Mouse (Mus musculus): ENCODE measurements around the gene Ubac1.
A peak's percentile ranks its signal among the peaks of the same experiment; 100 is the strongest.

Ubac1 gene

DNA sequence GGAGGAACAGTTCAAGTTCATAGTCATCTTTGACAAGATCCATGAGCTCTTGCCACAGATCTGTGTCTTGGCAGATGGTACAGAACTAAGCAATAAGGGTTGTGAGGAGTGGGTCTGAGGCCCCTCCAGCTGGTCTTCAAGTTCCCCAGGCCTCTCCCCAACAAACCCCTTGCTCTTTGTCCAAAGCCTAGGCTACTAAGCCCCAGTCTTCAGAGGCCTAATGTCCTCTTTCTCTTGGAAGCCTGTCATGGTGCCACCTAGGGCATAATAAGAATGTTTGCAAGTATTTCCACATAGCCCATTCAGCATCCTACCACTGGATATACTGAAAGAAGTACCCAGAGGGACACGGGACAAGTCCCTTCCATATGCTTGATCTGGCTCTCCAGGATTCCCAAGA lies 1.1 kb upstream of the Ubac1 start:
- DNase-seq: no peak

DNA sequence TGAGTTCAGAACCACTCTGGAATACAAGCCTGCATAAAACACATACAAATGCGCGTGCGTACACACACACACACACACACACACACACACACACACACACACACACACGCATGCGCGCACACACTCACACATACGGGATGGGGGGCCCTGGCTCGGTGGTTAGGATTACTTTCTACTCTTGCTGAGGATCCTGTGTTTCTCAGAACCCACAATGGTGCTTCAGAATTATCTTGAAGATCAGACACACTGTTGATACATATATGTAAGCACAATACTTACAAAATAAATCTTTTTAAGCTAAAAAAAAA lies 665 bp upstream of the Ubac1 start:
- no peak for DNase-seq

DNA sequence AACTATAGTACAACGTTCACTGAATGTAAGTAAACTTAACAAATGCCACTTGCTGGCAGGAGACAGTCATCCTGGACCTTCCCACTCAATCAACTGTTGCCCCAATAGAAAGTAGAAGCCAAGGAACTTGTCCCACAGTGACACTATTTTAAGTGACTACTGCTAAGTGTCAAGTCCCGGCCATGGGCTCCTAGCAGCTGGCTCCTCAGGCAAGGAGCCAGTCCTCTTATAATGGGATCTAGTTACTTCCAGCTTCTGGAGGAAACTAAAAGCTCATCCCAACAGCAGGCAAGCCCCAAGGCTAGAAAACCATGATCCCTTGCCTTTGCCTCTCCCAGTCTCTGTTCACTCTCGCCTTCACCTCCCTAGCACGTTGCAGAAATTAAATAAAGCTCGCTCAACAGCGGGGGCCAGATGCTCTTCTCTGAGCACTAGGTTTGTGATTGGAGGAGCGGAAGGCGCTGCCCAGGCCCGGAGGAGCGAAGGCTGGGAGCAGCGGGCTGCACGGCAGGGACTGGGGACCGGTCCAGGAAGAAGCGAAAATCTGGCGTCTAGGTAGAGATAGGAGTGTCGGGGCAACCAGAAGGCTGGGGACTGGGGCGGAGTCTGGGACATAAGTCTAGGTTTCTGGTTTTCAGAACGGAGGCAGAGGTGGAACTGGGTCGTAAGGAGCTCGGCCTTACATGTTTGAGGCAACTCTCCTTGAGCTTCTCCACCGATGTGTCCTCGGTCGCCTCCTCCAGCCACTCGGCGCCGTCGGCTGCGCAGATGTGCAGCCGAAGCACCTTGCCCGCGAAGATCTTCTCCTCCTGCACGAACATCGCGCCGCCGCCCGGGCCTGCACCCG lies 610 bp downstream of the Ubac1 start:
- DNase-seq: peak; percentile 61

DNA sequence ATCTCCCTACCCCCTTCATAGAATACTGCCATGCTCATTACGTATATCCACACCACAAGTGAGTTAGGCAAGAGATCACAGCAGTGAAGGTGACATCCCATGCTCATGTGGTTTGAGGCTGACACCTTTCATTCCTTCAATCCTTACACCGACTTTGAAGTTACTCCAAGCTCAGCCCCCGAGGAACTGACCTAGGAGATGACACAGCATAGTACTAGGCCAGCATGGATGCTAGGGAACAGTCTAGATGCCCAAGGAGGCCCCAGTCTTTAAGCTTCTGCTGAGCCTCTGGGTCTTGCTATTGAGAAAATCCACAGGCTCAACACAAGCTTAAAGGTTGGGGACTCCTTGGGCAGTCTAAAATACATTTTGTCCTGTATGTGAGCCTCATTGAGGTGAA lies 1.6 kb downstream of the Ubac1 start:
- DNase-seq: no peak

DNA sequence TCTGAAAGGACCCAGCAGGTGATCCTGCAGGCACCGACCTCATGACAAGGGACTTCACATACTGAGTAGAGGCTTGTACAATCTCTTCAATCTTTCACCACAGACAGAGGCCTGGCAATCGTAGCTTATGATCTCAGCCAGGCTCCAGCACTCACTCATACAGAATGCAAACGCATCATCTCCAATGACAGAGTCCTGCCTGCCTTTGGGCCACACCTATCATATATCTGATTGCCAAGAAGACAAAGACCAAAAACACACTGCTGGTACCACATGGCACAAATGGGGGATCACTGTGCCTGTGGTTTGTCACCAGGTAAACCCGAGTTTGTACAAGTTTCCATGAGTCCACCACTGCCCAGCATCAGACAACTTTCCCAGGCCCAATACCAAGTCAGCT lies 4.2 kb downstream of the Ubac1 start:
- no peak for DNase-seq

DNA sequence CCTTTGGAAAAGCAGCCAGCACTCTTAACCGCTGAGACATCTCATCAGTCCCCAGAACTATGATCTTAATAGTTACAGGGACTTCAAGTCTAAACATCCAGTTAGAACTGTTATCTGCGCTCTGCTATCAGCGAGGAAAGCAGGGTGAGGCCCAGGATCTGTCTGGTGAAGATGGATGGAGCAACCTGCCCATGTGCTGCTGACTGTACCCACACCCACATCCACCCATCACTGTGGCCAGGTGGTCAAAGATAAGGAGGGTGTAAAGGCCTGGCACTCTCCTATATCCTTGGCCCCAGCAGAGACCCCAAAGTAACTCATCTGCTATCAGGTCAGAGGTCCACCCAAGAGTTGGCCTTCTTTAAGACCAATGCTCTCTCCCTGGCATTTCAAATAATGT lies 7.9 kb downstream of the Ubac1 start:
- no peak for DNase-seq

DNA sequence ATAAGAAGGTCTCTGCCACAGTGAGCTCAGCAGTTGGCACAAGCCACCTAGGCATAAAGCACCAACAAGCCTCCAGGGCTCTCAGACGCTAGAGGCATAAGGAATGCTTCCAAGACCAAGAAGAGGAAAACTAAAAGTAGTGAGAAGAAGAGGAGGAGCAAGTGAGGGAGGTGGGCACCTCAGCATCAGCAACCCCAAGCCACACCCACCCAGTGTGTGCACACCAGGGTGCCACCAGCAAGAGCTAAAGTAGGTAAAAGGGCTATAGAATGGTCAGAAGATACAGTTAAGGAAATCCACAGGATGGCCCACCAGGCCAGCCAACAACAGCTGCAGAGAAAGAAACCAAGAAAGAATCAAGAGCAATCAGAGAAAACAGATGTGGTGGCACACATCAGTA lies 10.1 kb downstream of the Ubac1 start:
- no peak for DNase-seq

DNA sequence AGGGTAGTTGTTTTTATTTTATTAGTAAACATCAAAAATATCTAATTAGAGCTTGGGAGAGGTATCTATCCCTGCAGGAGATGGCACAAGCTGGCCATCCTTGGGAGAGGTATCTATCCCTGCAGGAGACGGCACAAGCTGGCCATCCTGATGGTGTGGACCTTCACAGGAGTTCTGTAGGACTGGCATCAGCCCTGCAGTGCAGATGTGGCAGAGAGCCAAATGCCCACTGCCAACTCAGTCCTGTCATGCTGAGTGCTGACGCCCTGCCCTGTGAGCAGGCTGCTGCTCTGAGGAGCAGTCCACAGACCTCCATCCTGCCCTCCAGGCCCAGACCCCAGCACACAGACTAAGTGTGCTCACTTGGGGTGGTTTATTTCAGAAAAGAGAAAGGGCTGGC lies 19.5 kb downstream of the Ubac1 start:
- DNase-seq: no peak

DNA sequence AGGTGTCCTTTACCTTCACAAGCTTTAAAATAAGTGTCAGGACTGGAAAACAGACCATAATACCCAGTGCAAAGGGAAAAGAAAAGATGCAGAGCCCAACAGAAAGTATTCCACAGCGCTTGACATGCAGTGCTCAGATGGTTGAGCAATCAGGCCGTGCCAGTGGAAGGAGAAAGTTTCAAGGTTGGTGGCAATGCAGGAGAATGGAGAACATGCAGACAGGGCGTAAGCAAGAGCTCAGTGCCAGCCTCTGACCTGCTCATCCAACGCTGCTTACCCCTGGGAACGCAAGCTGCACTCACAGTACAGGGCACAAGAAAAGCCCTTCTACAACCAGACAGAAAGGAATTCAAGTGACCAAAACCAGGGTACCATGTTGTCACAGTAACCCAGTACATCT lies 20.4 kb downstream of the Ubac1 start:
- no peak for DNase-seq

DNA sequence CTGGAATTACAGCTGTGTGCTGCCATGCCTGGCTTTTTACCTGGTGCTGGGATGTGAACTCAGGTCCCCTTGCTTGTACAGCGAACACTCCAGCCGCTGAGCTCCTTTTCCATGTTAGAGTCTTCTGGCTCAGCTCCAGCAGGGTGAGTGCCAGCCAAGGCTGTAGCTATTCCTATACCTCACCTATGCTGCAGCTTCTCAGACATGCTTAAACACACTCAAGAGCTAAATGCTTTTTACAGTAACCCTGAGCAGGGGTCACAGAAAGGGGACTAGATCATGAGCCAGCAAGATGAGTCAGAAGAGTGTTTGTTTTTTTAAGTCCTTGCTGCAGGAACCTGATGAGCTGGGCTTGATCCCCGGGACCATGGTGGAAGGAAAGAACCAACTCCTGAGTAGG lies 23.8 kb downstream of the Ubac1 start:
- no peak for DNase-seq

DNA sequence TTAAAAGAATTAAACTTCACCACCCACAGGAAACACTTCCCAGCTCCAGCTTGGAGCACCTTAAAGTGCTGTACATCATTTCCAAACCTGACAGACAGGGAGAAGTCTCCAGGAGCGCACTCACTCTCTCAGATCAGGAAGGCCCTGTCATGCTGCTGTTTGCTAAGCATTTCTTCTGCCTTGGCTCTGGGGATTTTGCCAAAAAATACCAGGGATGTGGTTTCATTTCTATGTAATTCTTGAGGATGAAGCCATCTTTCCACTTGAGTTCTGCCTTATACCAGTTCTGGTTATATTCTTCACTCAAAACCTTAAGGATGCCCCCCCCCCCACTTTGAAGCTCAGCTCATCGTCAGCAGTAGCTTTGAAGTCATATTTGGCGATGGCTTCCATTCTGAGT lies 26.8 kb downstream of the Ubac1 start:
- DNase-seq: no peak

DNA sequence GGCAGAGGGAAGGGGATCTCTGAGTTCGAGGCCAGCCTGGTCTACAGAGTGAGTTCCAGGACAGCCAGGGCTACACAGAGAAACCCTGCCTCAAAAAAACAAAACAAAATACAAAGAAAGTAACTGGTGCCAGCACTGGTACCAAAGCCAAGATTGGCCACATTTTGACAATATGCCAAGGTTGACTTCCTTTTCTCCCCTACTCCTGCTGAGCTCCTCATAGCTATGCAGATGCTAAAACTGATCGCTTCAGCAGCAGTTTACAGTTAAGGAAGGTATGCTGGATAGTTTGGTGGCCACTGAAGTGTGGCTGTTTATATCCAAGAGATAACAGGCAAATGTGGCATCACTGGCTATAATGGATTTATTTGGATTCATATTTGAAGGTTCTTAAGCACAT lies 29.3 kb downstream of the Ubac1 start:
- DNase-seq: no peak

DNA sequence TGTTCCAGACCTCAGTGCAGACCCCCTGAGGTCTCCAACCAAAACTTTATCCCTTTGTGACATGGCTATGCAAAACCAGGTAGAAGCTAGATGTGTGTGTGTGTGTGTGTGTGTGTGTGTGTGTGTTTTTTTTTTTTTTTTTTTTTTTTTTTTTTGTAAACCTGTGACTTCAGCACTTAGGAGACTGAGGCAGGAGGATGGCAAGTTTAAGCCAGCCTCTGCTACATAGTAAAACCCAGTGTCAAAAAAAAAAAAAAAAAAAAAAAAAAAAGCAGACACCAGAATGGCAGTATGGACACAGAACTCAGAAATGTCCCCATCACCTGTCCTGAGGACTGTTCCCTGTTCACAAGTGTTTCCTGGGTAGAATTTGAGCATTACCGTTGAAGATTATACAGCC lies 31.9 kb downstream of the Ubac1 start:
- no peak for DNase-seq

DNA sequence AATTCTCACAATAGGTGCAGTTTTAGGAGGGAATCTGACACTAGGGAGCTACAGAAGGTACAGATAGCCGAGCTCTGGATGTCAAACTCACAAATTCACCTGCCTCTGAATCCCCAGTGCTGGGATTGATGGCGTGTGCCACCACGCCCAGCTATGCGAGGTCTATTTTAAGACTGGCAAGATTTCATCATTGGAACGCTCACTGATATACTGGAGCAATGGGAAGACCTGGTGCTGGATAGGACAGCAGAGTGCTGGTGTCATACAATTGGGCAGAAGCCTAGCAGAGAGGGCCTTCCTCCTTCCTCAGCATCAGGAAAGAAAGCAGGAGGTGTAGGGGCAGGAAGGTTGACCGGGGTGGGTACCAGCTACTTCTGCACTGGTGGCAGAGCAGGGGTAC lies 33.7 kb downstream of the Ubac1 start:
- no peak for DNase-seq

DNA sequence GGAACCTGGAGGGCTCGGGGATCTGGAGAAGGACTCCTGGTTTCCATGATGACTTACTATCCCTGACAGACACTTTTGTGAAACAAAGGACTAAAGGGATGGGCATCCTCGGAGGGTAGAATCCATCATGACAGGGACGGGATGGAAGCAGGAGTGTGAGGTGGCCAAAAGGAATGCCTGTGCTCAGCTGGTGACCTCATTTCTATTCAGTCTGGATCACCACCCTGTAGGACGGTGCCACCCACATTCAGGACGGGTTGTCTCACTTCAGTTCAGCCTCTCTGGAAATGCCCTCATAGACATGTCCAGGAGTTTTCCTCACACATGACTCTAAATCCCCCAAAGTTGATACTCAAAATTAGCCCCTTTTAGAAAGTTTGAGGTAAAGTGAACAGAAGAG lies 34.9 kb downstream of the Ubac1 start:
- no peak for DNase-seq

DNA sequence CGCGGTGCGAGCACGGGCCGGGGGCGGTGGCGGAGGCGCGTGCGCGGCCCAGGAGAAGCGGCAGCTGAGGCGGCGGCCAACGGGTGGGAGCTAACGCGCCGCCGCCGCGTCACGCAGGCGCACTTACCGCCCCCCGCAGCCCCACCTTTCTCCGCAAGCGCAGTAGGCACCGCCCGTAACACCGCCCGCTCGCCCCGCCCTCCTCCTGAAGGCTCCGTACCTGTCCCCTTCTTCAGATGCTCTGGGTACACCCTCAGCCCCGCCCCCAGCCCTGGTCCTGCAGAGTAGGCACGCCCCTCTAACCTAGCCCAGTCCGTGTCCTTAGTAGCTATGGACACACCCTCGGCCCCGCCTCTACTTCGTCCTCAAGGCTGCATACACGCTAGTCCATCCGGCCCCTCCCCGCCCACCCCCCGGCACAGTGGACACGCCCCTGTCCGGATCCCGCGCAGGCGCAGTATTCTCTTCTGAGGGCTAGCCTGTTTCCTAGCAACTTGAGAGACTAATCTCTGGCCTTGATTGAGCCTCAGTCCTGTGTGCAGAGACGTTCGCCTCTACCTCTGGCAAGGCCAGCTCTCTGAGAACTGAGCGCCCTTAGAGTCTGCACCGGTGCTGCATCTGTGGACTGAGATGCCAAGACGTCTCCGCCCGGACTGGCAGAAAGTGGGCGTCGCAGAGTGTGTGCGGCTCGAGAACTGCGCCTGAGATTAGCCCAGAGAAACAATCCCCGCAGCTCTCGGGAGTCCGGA lies 38.2 kb downstream of the Ubac1 start, which contains the start of gene Camsap1:
Gene Camsap1 (minus strand): TSS at position 124 of the 749 bp plus-strand sequence.
- peak; percentile 100 for DNase-seq

DNA sequence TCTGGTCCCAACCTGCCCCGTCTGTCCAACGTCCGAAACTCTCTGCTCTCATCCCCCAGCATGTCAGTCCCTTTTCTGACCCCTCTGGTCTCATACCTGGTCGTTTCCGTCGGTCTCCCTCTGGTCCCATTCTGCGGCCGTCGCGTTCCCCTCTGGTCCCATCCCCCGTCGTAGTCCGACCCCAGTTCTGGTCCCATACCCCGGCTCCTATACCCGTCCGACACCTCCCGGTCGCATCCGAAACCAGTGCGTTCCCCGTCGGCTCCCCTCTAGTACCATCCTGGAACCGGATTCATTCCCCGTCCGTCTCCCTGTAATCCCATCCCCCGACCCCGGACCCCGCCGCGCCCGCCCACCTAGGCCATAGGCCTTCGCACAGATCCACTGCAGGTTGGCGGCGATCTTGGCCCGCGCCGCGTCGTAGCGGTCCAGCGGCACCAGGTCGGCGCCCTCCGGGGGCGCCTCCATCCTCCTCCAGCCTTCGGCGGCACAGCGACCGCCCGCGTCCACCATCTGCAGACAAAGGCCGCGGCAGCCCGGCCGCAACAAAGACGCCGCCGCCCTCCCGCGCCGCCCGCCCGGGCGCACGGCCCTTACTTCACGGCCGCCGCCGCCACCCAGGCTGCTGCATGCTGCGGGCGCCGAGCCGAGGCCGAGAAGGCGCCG lies 39.0 kb downstream of the Ubac1 start:
- no peak for DNase-seq

DNA sequence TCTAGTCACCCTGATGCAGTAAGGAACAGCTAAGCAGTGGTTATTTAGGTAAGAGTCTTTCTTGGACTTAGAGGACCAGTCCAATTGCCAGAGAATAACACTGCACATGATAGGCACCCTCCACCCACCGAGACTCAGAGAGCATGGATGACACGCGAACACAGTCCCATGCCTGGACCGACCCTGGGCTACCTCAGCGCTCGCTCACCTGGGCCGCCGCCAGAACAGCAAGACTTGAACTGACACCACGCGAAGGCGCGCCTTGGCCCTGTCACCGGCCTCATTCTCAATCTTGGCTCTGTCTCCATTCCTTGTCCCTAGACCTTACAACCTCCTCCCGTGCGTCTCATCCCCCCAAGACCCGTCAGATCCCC lies 39.5 kb downstream of the Ubac1 start:
- DNase-seq: peak; percentile 62

DNA sequence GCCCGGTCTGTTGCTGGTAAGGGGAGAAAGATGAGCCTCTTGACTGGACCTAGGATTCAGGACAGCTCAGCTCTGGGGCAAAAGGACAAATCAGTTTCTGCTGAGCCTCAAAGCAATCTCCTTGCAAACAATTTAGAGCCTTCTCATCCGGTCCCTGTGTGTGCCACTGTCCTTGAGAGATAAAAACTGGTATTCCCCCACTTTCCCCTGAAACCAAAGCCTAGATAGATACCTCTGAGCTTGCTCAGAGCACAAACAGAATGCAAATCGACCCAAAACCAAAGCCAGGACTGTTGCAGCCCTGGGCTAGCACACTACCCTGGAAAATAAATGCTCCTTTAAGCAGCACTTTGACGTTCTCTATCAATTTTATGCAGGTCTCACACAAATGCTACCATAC lies 42.5 kb downstream of the Ubac1 start:
- no peak for DNase-seq

DNA sequence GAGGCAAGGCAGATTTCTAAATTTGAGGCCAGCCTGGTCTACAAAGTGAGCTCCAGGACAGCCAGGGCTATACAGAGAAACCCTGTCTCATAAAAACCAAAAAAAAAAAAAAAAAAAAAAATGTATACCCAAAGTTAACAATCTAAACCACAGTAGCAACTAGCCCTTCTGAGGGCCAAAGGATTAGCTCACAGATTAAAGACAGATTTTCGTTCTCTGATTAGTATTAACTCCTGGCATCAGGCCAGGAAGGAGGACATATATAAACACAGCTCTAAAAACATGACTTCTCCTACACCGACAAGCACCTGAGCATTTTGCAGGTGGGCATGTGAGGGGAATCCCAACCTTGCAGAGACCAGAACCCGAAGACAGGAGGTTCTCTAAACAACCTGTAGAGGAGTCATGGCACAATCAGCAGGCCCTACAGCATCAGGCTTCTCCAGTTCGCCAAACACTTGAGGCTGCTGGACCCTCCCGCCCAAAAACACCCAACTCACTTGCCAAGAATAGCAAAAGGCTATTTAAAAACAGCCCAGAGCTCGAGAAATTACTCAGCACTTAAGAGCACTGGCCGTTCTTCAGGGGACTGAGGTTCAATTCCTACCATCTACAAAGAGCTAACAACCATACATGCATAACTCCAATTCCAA lies 43.8 kb downstream of the Ubac1 start:
- no peak for DNase-seq

DNA sequence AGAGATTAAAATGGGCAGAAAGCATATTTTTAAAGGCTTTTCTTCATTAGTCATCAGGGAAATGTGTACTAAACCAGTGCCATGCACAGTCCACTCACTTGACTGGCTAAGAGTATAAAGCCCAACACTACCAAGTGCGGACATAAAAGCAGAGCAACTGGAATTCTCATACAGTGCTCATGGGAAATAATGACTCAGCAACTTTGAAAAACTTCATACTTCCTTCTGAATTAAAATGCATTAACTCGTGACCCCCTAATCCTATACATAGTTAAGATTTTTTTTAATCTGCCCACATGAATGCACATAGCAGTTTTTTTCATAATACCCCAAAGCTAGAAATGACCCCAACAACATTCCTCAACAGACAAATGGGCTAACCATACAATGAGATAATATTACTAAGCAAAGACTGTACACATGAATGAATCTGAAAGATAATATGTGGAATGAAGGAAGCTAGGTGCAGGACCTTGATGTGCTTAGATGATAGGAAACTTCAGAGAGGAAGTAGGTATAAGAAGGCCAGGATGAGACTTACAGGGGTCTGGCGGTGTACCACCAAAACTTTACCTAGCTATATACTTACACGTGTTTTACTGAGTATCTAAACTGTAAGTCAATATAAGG lies 46.3 kb downstream of the Ubac1 start:
- no peak for DNase-seq

DNA sequence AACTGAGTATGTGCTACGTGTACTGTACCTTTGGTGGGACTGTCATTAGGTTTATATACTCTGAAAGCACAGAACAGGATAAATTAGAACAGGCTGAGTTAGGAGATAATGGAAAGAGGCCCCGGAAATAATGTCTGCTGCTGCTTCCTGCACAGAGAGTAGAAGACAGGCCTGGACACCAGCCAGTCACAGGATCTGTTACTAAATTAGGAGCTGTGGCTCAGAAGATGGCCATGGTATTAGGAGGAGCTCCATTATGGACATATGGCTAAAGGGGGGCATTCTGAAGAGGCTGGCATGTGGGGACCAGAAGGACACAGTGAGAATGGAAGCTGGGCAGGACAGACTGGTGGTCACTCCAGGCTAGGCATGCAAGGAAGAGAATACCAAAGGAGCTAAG lies 51.1 kb downstream of the Ubac1 start:
- DNase-seq: no peak

DNA sequence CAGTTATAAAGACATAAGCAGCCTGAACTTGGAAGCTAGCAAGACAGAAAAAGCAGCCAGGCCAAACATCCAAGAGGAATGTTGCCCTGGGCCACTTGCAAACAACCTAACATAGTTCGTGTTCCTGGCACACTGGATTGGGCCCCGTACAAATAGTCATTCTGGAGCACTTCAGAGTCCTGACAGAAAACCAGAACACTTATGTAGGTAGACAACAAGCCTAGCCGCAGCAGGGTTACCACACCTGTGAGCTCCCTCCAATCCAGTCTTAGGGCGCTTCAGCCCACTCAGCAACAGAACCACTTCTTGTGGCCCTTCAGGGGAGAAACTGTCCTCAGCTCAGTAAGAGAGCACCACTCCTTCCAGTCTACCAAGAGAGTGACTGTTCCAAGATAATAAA lies 52.2 kb downstream of the Ubac1 start:
- DNase-seq: no peak
